Mouse (Mus musculus) frontal cortex, postnatal 36 days (tissue): ENCODE data around the gene Gas2.

Source experiments
- DNase-seq, 2 experiments: peaks; one replicate each; pipeline ENCODE4 v3.0.0; 2022; ENCODE audit warnings: low spot score in 2 of 2

Gene Gas2

GRCm38 (mm10) chr7:51964681-51965080 lies 102.9 kb downstream of the Gas2 start:
- peak; percentile 51 to 54 for DNase-seq

DNA sequence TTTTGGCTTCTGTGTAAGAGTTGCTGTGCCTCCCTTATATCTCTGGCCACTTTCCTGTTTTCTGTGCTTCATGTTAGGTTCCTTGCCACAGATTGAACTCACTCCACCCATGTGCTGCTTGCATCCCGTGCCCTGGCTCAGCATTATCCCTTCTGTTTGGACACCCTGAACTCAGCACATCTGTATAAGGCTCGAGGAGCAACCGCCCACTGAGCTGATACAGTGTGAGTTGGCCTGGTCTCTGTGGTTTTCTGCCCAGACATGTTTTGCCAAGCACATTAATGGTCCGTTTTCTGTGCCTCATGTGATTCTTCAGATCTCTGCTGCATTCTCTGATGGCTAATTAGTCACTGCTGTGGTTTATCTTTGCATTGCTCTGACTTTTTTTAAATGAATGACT lies 105.8 kb downstream of the Gas2 start:
- DNase-seq: no peak

- no peak for DNase-seq
Measured at GRCm38 (mm10) chr7:51969379-51969778, 107.6 kb downstream of the Gas2 start.

- peak in 1 of 2 experiments; percentile 67 for DNase-seq
Measured at GRCm38 (mm10) chr7:51972252-51972855, 110.5 kb downstream of the Gas2 start.

DNA sequence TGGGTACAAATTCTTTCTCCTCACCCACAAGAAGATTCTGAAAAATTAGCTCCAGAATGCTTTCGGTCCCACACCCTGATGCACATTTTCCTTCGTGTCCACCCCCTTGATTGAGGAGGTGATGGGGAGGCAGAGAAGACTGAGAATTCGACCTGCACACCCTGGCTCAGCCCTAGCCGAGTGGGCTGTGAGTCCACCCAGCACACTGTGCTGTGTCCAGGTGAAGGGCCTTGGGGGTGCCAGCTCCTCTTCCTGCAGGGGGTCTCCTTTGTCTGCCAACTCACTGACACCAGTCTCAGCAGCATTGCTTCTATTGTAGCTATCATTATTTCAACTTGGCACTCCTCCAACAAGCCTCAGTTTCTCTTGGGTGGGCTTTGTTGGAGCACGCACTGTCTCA lies 111.3 kb downstream of the Gas2 start:
- no peak for DNase-seq

DNA sequence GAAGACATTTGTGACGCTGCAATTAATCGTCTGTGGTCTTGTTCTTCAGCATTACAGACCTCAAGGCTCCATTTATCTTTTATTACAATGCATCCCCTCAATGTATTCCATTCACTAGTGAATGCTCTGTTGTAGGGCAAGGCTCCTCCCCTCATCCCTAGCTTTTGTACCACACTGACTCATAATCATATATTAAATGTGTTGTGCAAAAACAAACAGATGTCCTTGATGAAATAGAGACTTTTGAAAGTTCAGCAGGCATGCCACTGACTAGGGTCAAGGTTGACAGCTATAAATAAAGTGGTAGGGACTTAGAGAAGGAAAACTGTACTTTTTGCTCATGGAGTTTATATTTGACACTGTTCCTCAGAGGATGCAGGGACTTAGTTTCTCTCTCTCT lies 111.7 kb downstream of the Gas2 start:
- no peak for DNase-seq

DNA sequence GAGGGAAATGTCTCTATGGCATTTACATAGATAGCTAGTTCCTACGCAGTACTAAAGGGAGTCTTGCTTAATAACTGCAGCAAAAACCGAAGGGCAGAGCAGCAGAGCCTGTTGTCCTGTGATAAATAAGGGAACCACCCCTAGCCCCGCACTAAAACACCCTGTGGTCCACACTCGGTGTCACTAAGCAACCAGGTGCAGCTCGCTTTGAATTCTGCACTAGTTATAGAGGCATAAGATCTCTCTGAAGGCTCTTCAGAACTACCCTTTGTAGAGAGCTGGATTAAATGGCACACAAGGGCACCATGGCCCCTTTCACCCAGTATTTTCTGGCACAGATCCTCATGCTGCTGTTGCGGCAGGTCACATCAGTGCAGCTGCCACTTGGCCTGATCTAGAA lies 113.4 kb downstream of the Gas2 start:
- no peak for DNase-seq

GRCm38 (mm10) chr7:51979271-51979670 lies 117.5 kb downstream of the Gas2 start:
- no peak for DNase-seq

GRCm38 (mm10) chr7:51982303-51982702 lies 120.5 kb downstream of the Gas2 start:
- peak in 1 of 2 experiments; percentile 45 for DNase-seq

GRCm38 (mm10) chr7:51985763-51986162 lies 123.9 kb downstream of the Gas2 start:
- peak in 1 of 2 experiments; percentile 26 for DNase-seq

- DNase-seq: no peak
Measured at GRCm38 (mm10) chr7:51986909-51987308, 125.1 kb downstream of the Gas2 start.

DNA sequence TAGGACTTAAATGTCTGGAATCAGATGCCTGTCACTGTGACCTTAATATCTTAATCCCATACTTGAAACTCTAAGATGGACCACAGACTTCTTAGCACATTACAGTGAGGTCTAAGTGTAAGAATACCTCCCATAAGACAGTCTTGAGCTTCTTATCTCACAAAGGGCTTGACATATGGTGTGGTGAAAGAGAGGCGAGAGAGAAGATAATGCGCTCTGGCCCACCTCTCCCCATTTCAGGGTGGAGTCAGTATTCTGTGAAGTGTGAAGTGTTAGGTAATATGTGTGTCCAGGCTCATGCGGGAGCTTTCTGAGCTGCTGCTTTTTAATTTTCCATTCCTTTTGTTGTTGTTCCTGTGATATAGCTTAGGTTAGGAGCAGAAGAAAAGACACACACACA lies 129.2 kb downstream of the Gas2 start:
- DNase-seq: no peak

DNA sequence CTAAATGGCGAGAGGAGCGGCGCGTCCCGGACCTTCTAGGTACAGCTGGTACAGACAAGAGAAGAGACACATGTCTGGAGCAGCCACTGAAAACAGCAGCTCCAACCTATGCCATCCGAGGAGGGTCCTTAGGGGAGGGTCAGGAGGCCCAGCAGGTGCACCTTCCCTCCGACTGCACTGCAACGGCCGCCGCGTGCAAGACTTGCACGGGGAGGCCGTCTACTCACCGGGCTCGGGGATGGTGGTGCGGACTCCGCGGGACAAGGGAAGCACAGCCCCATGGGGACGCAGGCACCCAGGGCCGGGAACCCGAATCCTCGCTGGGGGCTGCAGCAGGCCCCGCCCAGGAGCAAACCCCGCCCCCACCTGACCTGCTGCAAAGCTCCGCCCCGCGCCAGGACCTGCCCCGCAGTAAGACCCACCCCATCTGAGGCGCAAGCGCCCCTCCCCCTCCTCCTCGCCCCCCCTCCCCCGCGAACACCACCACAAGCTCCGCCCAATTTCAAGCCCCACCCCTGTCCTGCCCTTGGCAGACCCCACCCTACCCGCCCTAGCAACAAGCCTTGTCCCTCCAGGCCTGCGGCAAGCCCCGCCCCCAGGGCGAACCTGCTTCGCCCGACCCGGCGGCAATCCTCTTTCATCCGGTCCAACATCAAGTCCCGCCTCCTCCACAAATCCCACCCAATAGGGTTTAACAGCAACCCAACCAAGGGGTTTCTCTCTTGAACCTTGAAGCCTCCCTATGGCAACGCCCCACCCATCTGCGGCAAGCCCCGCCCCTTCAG lies 143.9 kb downstream of the Gas2 start, which contains the start of gene Svip:
Svip (minus strand) TSS at position 508 of the 785 bp plus-strand sequence.
- peak; percentile 86 to 95 for DNase-seq

DNA sequence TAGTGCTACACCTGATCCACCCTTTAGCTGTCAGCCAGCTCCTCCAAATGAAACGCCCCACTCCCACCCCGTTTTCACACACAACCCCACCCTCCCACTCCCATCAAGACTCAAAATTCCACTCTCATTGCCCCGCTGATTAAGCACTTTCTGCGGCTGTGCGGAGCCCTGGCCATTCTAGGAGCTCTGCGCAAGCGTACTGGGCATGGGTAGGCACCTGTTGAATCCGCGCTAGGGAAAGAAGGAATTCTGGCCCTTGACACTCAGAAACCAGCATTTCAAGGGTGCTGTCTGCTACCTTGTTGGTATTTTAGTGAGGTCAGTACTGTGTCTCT lies 144.4 kb downstream of the Gas2 start:
- DNase-seq: no peak

- no peak for DNase-seq
Measured at GRCm38 (mm10) chr7:52007138-52007537, 145.3 kb downstream of the Gas2 start.

- no peak for DNase-seq
Measured at GRCm38 (mm10) chr7:52013457-52013856, 151.6 kb downstream of the Gas2 start.

DNA sequence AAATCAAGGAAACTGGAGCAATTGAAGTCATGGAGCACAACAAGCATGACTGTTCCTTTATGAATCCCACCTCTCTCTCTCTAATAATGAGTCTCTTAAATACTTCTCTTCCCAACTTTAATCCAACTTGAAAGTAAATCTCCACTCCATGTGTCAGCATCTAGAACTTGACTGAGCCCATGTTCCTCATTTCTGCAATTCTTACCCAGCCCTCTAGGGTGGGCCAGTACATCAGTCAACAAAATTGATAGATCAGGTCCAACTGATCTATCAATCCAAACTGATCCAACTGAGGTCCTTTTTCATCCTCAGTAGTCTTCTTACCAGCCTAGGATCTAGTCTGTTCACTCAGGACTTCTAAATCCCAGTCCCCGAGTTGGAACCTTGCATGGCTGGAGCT lies 153.4 kb downstream of the Gas2 start:
- no peak for DNase-seq

DNA sequence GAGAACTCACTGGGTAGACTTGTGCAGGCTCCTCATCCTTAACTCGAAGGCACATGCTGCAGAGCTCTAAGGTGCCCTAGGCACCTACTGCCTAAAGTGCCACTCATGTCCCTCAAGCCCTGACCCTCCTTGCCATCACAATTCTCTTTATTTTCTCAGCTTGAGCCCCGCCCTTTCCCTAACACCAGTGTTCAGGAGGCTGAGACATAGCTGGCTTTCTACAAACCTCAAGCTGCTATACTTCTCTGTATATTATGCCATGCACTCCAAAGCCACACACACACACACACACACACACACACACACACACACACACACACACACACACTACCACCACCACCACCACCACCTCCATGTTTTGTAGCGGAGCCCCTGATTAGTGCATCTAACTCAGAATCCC lies 153.8 kb downstream of the Gas2 start, which contains the start of gene 1700015G11Rik:
1700015G11Rik (minus strand) TSS at position 101 of the 400 bp plus-strand sequence.
- no peak for DNase-seq

DNA sequence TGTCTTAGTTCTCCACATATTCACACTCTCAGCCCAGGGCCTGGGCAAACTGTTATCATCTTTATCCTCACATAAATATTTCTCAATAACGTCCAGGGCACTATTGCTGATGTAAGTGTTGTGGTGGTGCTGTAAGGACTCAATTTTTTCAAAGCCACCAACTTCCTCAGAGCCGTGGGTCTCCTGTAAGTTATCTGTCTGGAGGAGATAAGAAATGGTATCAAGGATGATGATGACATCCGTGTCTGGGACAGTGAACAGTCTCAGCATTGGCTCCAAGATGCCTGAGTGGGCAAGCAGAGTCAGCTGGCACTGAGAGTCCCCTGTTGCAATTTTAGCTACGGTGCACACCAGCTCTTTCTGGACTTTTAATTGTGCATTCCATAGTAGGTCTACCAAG lies 160.2 kb downstream of the Gas2 start:
- no peak for DNase-seq

- DNase-seq: no peak
Measured at GRCm38 (mm10) chr7:52024050-52024626, 162.3 kb downstream of the Gas2 start.

GRCm38 (mm10) chr7:52037600-52038582 lies 176.1 kb downstream of the Gas2 start:
- DNase-seq: peak; percentile 21 to 70
